Mouse (Mus musculus): ENCODE results near the gene Ccdc124. TPM values are rescaled to one million over a fixed set of nuclear protein-coding genes. Genes with fewer than 3 reads are reported as not detected.

Ccdc124 gene
- polyA plus RNA-seq, 1 experiment = 53.4 TPM

- Histone ChIP-seq H3K27me3 (ENCODE audit: control insufficient read depth, insufficient read depth, low read length) (no peaks in the 10 kb centered on the region), H3K27ac (ENCODE audit: control insufficient read depth, insufficient read depth, low read length) (no peak overlapping the region), H3K4me1 (replicated peaks; ENCODE audit: control insufficient read depth, insufficient read depth, low read length) (peaks cover 6% of the 10 kb centered on the region), H3K36me3 (ENCODE audit: control insufficient read depth, insufficient read depth, low read length) (no peaks in the 10 kb centered on the region), H3K4me3 (ENCODE audit: control insufficient read depth, insufficient read depth, low read length) (no peak overlapping the region)
- WGBS = 95% methylated on average over 13 of the region's 13 CpGs
- TF ChIP-seq POLR2A (IDR thresholded peaks at IDR 0.05; ENCODE audit: control insufficient read depth, extremely low read depth, insufficient read depth, low read length, poor library complexity) (no peak), CTCF (IDR thresholded peaks at IDR 0.05; ENCODE audit: borderline replicate concordance, control insufficient read depth, extremely low read depth, insufficient read depth, low read length, poor library complexity) (no peak)
- no peak for DNase-seq
Observed at GRCm38 (mm10) chr8:70874441-70874840, 706 bp upstream of the Ccdc124 start.

DNA sequence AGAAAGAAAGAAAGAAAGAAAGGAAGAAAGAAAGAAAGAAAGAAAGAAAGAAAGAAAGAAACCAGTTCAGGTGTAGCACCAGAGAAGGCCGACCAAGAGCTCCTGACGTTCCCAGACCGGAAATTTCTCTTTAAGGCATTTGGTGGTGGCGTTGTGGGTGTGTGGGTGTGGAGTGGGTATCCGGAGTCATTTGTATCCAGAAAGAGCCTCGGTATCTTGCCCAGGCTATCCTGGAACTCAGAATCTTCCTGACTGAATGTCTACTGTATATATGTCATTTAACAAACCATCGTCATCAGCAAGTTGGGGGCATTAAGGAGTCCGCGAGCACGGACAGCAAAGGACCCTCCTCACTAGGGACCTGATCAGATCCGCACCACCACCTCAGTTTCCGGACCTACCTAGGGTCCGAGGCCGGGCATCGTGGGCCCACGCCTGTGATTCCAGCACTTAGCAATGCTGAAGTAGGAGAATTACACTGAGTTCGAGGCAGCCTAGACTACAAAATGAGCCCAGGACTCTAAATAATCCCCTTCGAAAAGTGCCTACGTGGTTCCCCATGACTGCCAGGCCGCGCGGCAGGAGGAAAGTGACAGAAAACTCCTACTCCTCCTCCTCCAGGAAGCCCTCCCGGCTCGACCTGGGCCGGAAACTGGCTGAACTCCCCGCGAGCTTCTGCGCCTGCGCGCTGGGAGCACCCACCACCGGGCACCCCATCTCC is 932 bp downstream of the Ccdc124 start:
- Histone ChIP-seq H3K4me1 (replicated peaks; ENCODE audit: control insufficient read depth, insufficient read depth, low read length) (peaks cover 21% of the 10 kb centered on the region), H3K27me3 (ENCODE audit: control insufficient read depth, insufficient read depth, low read length) (no peaks in the 10 kb centered on the region), H3K36me3 (ENCODE audit: control insufficient read depth, insufficient read depth, low read length) (no peaks in the 10 kb centered on the region), H3K4me3 (ENCODE audit: control insufficient read depth, insufficient read depth, low read length) (peak overlapping the region; percentile 63), H3K27ac (ENCODE audit: control insufficient read depth, insufficient read depth, low read length) (no peak overlapping the region)
- WGBS = 5% methylated on average over 31 of the region's 31 CpGs
- DNase-seq = no peak
- 0 out of 2 replicates have a peak, but pooled peaks have one; percentile 15 for TF ChIP-seq POLR2A (IDR thresholded peaks at IDR 0.05; ENCODE audit: control insufficient read depth, extremely low read depth, insufficient read depth, low read length, poor library complexity)
- TF ChIP-seq CTCF (IDR thresholded peaks at IDR 0.05; ENCODE audit: borderline replicate concordance, control insufficient read depth, extremely low read depth, insufficient read depth, low read length, poor library complexity) = no peak

- H3K4me1 ChIP-seq (replicated peaks; ENCODE audit: control insufficient read depth, insufficient read depth, low read length) = peaks cover 21% of the 10 kb centered on the region
- no peak overlapping the region for H3K27ac ChIP-seq (ENCODE audit: control insufficient read depth, insufficient read depth, low read length)
- TF ChIP-seq CTCF (IDR thresholded peaks at IDR 0.05; ENCODE audit: borderline replicate concordance, control insufficient read depth, extremely low read depth, insufficient read depth, low read length, poor library complexity) = no peak
- no peak for TF ChIP-seq POLR2A (IDR thresholded peaks at IDR 0.05; ENCODE audit: control insufficient read depth, extremely low read depth, insufficient read depth, low read length, poor library complexity)
- H3K36me3 ChIP-seq (ENCODE audit: control insufficient read depth, insufficient read depth, low read length) = no peaks in the 10 kb centered on the region
- 94% methylated on average over 5 of the region's 5 CpGs for WGBS
- H3K4me3 ChIP-seq (ENCODE audit: control insufficient read depth, insufficient read depth, low read length) = no peak overlapping the region
- DNase-seq = no peak
- no peaks in the 10 kb centered on the region for H3K27me3 ChIP-seq (ENCODE audit: control insufficient read depth, insufficient read depth, low read length)
Observed at GRCm38 (mm10) chr8:70871195-70871807, 2.4 kb downstream of the Ccdc124 start.

DNA sequence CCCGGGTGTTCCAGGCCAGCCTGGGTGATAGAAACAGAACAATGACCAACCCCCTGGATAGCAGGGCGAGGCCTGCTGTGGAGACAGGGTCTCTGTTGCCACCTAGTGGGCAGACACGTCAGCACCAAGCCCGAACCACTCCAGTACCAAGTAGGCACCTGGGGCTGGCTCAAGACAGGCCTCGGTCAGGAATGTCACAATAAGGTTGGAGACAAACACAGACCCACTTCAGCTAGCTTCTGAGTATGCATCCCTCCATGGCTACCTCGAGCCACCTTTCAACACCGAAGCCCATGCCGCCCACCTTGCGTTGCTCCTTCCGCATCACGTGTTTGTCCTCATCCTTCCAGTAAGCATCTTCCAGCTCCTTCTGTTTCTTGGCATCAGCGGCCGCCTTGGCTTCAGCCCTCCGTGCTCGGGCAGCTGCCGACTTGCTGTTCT is 4.1 kb downstream of the Ccdc124 start:
- DNase-seq = peak; percentile 75
- H3K27me3 ChIP-seq (ENCODE audit: control insufficient read depth, insufficient read depth, low read length) = peaks cover 4% of the 10 kb centered on the region; the same call in 1 of the 2 replicates

DNA sequence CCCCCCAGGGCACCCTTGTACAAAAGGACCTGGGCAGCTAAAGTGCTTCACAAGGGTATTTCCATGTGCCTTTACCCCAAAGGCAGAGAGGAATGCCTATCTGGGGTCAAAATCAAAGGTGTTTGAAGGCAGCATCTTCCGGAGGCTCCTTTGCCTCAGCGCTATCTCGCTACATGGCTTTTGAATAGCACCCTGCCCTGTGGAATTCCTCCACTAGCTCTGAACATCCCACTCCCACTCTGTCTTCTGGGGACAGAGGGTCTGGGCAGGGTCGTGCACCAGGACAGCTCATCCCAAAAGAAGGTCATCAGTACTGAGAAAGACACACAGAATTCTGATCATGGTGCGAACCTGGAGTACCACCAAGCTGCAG is 4.5 kb downstream of the Ccdc124 start:
- Histone ChIP-seq H3K36me3 (ENCODE audit: control insufficient read depth, insufficient read depth, low read length) (no peaks in the 10 kb centered on the region), H3K27ac (ENCODE audit: control insufficient read depth, insufficient read depth, low read length) (no peak overlapping the region), H3K27me3 (ENCODE audit: control insufficient read depth, insufficient read depth, low read length) (peaks cover 8% of the 10 kb centered on the region), H3K4me3 (ENCODE audit: control insufficient read depth, insufficient read depth, low read length) (no peak overlapping the region), H3K4me1 (replicated peaks; ENCODE audit: control insufficient read depth, insufficient read depth, low read length) (peaks cover 36% of the 10 kb centered on the region)
- no peak for DNase-seq
- 46% methylated on average over 5 of the region's 5 CpGs for WGBS
- no peak for TF ChIP-seq CTCF (IDR thresholded peaks at IDR 0.05; ENCODE audit: borderline replicate concordance, control insufficient read depth, extremely low read depth, insufficient read depth, low read length, poor library complexity)
- TF ChIP-seq POLR2A (IDR thresholded peaks at IDR 0.05; ENCODE audit: control insufficient read depth, extremely low read depth, insufficient read depth, low read length, poor library complexity) = no peak

More for the DNA sequence above, 4.1 kb downstream of the Ccdc124 start:
- Histone ChIP-seq H3K4me1 (replicated peaks; ENCODE audit: control insufficient read depth, insufficient read depth, low read length) (peaks cover 32% of the 10 kb centered on the region), H3K27ac (ENCODE audit: control insufficient read depth, insufficient read depth, low read length) (no peak overlapping the region), H3K4me3 (ENCODE audit: control insufficient read depth, insufficient read depth, low read length) (no peak overlapping the region), H3K36me3 (ENCODE audit: control insufficient read depth, insufficient read depth, low read length) (no peaks in the 10 kb centered on the region)
- 61% methylated on average over 16 of the region's 16 CpGs for WGBS
- TF ChIP-seq CTCF (IDR thresholded peaks at IDR 0.05; ENCODE audit: borderline replicate concordance, control insufficient read depth, extremely low read depth, insufficient read depth, low read length, poor library complexity) = peak; percentile 87
- no peak for TF ChIP-seq POLR2A (IDR thresholded peaks at IDR 0.05; ENCODE audit: control insufficient read depth, extremely low read depth, insufficient read depth, low read length, poor library complexity)

DNA sequence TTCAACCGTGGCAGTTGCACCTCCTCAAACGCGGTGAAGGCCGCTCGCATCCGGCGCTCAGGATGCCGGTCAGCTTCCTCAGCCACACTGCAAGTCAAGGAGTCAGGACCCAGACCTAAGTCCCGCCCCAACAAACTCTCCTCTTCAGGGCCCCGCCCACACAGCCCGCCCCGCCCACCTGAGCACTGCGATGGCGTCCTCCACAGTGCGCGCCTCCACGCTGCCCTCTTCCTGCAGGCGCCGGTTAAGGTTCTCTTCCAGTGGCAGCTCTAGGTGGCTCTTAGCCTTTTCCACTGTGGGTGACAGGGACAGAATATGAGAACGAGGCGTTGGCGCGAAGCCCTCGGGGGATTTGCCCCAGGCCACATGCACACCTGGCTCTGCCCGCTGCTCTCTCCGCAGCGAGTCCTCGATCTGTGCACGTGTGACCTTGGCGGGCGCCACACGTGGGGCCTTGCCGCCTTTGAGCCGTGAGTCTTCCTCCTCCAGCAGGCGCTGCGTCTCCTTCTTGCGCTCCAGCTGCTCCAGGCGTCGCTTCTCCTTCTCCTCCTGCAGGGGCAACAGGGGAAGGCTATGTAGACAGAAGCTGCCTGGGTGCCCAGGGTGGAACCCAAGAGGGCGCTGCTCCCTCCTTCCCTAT is 5.1 kb downstream of the Ccdc124 start:
- no peak overlapping the region for H3K27ac ChIP-seq (ENCODE audit: control insufficient read depth, insufficient read depth, low read length)
- H3K4me3 ChIP-seq (ENCODE audit: control insufficient read depth, insufficient read depth, low read length) = no peak overlapping the region
- no peaks in the 10 kb centered on the region for H3K36me3 ChIP-seq (ENCODE audit: control insufficient read depth, insufficient read depth, low read length)
- H3K4me1 ChIP-seq (replicated peaks; ENCODE audit: control insufficient read depth, insufficient read depth, low read length) = peaks cover 41% of the 10 kb centered on the region
- DNase-seq = peak; percentile 73
- 24% methylated on average over 40 of the region's 40 CpGs for WGBS
- TF ChIP-seq CTCF (IDR thresholded peaks at IDR 0.05; ENCODE audit: borderline replicate concordance, control insufficient read depth, extremely low read depth, insufficient read depth, low read length, poor library complexity) (no peak), POLR2A (IDR thresholded peaks at IDR 0.05; ENCODE audit: control insufficient read depth, extremely low read depth, insufficient read depth, low read length, poor library complexity) (no peak)
- H3K27me3 ChIP-seq (ENCODE audit: control insufficient read depth, insufficient read depth, low read length) = peaks cover 12% of the 10 kb centered on the region
